Mouse (Mus musculus) kidney, adult 2 months (tissue): ENCODE data around the gene Ttll11.

Experiments used
- CTCF ChIP-seq: fragments of 200-500 bp; conservative IDR thresholded peaks from 2 replicates; pipeline ENCODE4 v1.5.1; 2011; ENCODE audit warnings: low read depth, mild to moderate bottlenecking, control low read depth, low read length, moderate library complexity, mixed read lengths; ENCODE audit not compliant: insufficient read depth, insufficient read length
- POLR2A ChIP-seq: fragments of 200-500 bp; IDR thresholded peaks from one replicate; pipeline ENCODE4 v1.6.1; 2011; ENCODE audit warnings: low read depth, low read length, control low read depth

DNA sequence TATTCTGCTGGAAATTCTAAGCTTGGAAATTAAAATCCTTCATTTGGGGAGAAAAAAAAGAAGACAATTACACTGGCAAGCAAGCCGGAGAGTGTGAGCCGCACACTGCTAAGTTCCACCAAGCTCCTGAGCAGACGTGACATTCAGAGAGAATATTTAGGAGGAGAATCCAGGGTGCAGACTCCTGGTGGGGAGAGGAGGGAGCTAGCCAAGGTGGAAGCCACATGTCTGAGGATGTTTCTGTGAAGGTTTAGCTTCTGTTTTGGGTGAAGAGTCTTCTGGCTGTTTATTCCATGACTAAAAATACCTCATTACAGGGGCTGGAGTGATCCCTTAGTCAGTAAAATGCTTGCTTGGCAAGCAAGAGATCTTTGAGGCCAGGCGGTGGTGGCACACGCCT, 200.4 kb downstream of the Ttll11 start:
- TF ChIP-seq CTCF: no peak
- TF ChIP-seq POLR2A: no peak
